Mouse (Mus musculus) forebrain, embryonic 12.5 days (tissue): ENCODE results near the gene Porcn. TPM values are rescaled to one million over a fixed set of nuclear protein-coding genes. Genes with fewer than 3 reads are reported as not detected.

Experiments
- ATAC-seq: fragments of 200-750 bp; cut with Nextera tagmentation; 2 replicates; pipeline ENCODE4 v1.8.0; 2017; ENCODE audit warnings: moderate TSS enrichment; ENCODE audit not compliant: low FRiP score
- H3K27ac ChIP-seq: fragments of 300-500 bp; sonication (generic); 2 replicates; pipeline ENCODE4 v1.5.1; 2016; ENCODE audit warnings: mild to moderate bottlenecking
- H3K27me3 ChIP-seq: fragments of 300-500 bp; sonication (generic); 2 replicates; pipeline ENCODE4 v1.6.1; 2016; ENCODE audit warnings: mild to moderate bottlenecking
- H3K36me3 ChIP-seq: fragments of 300-500 bp; sonication (generic); replicated peaks from 2 replicates; pipeline ENCODE4 v1.6.1; 2016; ENCODE audit warnings: mild to moderate bottlenecking
- H3K4me1 ChIP-seq: fragments of 300-500 bp; sonication (generic); 2 replicates; pipeline ENCODE4 v1.6.1; 2016
- H3K4me2 ChIP-seq: fragments of 300-500 bp; sonication (generic); 2 replicates; pipeline ENCODE4 v1.6.1; 2016; ENCODE audit warnings: mild to moderate bottlenecking, moderate library complexity
- H3K4me3 ChIP-seq: fragments of 300-500 bp; sonication (generic); replicated peaks from 2 replicates; pipeline ENCODE4 v1.5.1; 2016; ENCODE audit warnings: mild to moderate bottlenecking
- H3K9ac ChIP-seq: fragments of 300-500 bp; sonication (generic); 2 replicates; pipeline ENCODE4 v1.6.1; 2016; ENCODE audit warnings: mild to moderate bottlenecking
- H3K9me3 ChIP-seq: fragments of 300-500 bp; sonication (generic); 2 replicates; pipeline ENCODE4 v1.6.1; 2016
- WGBS: fragments of 180-500 bp; shearing (Covaris S2); methylation state at CpG from one replicate; pipeline ENCODE4 v1.1.7; 2016; 5-methylcytosine and 5-hydroxymethylcytosine counted together
- polyA plus RNA-seq: library from polyadenylated mRNA; unstranded; fragments of >200 nt; fragmentation: Nextera tagmentation; extraction: Ambion mirVana; gene quantifications from 2 replicates; pipeline ENCODE4 v1.2.1, GENCODE M21; 2016

Gene Porcn
- polyA plus RNA-seq, 1 experiment from 2014 or later: 20.1 TPM

GRCm38 (mm10) chrX:8204076-8204475 lies 2.2 kb downstream of the Porcn start:
- Histone ChIP-seq H3K27me3 (no peaks in the 10 kb centered on the region), H3K27ac (no peak overlapping the region), H3K9me3 (no peaks in the 10 kb centered on the region), H3K4me1 (no peaks in the 10 kb centered on the region; the same call in 1 of the 2 replicates), H3K9ac (no peak overlapping the region), H3K4me2 (no peak overlapping the region), H3K4me3 (no peak overlapping the region), H3K36me3 (0 out of 2 replicates have a peak, but pooled peaks cover 3% of the 10 kb centered on the region)
- ATAC-seq: no peak
- 88% methylated on average over 10 of the region's 10 CpGs for WGBS

- WGBS: 87% methylated on average over 14 of the region's 14 CpGs
- no peaks in the 10 kb centered on the region; the same call in 1 of the 2 replicates for H3K4me1 ChIP-seq
- no peak overlapping the region for H3K9ac ChIP-seq
- H3K27me3 ChIP-seq: no peaks in the 10 kb centered on the region
- H3K27ac ChIP-seq: no peak overlapping the region
- 0 out of 2 replicates have a peak, but pooled peaks cover 3% of the 10 kb centered on the region for H3K36me3 ChIP-seq
- no peak overlapping the region for H3K4me3 ChIP-seq
- no peak overlapping the region for H3K4me2 ChIP-seq
- no peaks in the 10 kb centered on the region for H3K9me3 ChIP-seq
- ATAC-seq: no peak
Measured at GRCm38 (mm10) chrX:8203105-8203504, 3.2 kb downstream of the Porcn start.

- Histone ChIP-seq H3K27me3 (no peaks in the 10 kb centered on the region), H3K27ac (peak within 1 kb of the TSS; percentile 79), H3K4me1 (peaks cover 4% of the 10 kb centered on the region; the same call in 1 of the 2 replicates), H3K9me3 (no peaks in the 10 kb centered on the region), H3K4me2 (peak within 1 kb of the TSS; percentile 55), H3K4me3 (peak within 1 kb of the TSS; percentile 48), H3K9ac (peak within 1 kb of the TSS; percentile 50; the same call in 1 of the 2 replicates), H3K36me3 (no peaks in the 10 kb centered on the region)
- WGBS: 25% methylated on average over 10 of the region's 10 CpGs
- peak; percentile 40; the same call in 1 of the 2 replicates for ATAC-seq
Measured at GRCm38 (mm10) chrX:8193419-8193723, 13.0 kb downstream of the Porcn start, which contains the start of gene Ebp. Ebp (minus strand) TSS chrX:8193512.

GRCm38 (mm10) chrX:8192640-8193418 lies 13.5 kb downstream of the Porcn start:
- H3K27me3 ChIP-seq: no peaks in the 10 kb centered on the region
- H3K36me3 ChIP-seq: no peaks in the 10 kb centered on the region
- ATAC-seq: peak; percentile 97
- H3K4me3 ChIP-seq: peak overlapping the region; percentile 48
- 20% methylated on average over 37 of the region's 38 CpGs for WGBS
- peak overlapping the region; percentile 55 for H3K4me2 ChIP-seq
- H3K9ac ChIP-seq: peak overlapping the region; percentile 50; the same call in 1 of the 2 replicates
- H3K9me3 ChIP-seq: no peaks in the 10 kb centered on the region
- H3K27ac ChIP-seq: peak overlapping the region; percentile 79
- peaks cover 4% of the 10 kb centered on the region; the same call in 1 of the 2 replicates for H3K4me1 ChIP-seq

- no peak; the same call in 1 of the 2 replicates for ATAC-seq
- H3K27me3 ChIP-seq: no peaks in the 10 kb centered on the region
- peaks cover 4% of the 10 kb centered on the region; the same call in 1 of the 2 replicates for H3K4me1 ChIP-seq
- peak overlapping the region; percentile 48 for H3K4me3 ChIP-seq
- H3K9me3 ChIP-seq: no peaks in the 10 kb centered on the region
- WGBS: 19% methylated on average over 13 of the region's 13 CpGs
- peak overlapping the region; percentile 55 for H3K4me2 ChIP-seq
- no peaks in the 10 kb centered on the region for H3K36me3 ChIP-seq
- H3K9ac ChIP-seq: peak overlapping the region; percentile 50
- peak overlapping the region; percentile 79; the same call in 1 of the 2 replicates for H3K27ac ChIP-seq
Measured at GRCm38 (mm10) chrX:8192126-8192639, 14.1 kb downstream of the Porcn start.

- Histone ChIP-seq H3K9me3 (no peaks in the 10 kb centered on the region), H3K4me1 (no peaks in the 10 kb centered on the region), H3K4me2 (no peak overlapping the region), H3K27me3 (no peaks in the 10 kb centered on the region), H3K36me3 (0 out of 2 replicates have a peak, but pooled peaks cover 11% of the 10 kb centered on the region), H3K4me3 (no peak overlapping the region), H3K9ac (no peak overlapping the region), H3K27ac (no peak overlapping the region)
- WGBS: 15% methylated on average over 7 of the region's 7 CpGs
- ATAC-seq: no peak
Measured at GRCm38 (mm10) chrX:8182871-8183540, 23.3 kb downstream of the Porcn start.

- Histone ChIP-seq H3K36me3 (no peaks in the 10 kb centered on the region), H3K9ac (no peak overlapping the region), H3K4me3 (no peak overlapping the region), H3K4me1 (peaks cover 3% of the 10 kb centered on the region; the same call in 1 of the 2 replicates), H3K4me2 (no peak overlapping the region), H3K27ac (no peak overlapping the region), H3K27me3 (no peaks in the 10 kb centered on the region), H3K9me3 (no peaks in the 10 kb centered on the region)
- ATAC-seq: no peak
- WGBS: 89% methylated on average over 5 of the region's 5 CpGs
Measured at GRCm38 (mm10) chrX:8179646-8180045, 26.7 kb downstream of the Porcn start.

GRCm38 (mm10) chrX:8178871-8179270 lies 27.5 kb downstream of the Porcn start:
- no peak overlapping the region for H3K4me2 ChIP-seq
- H3K9ac ChIP-seq: no peak overlapping the region
- WGBS: 95% methylated on average over 2 of the region's 2 CpGs
- no peak overlapping the region for H3K4me3 ChIP-seq
- no peak for ATAC-seq
- H3K27me3 ChIP-seq: no peaks in the 10 kb centered on the region
- H3K36me3 ChIP-seq: no peaks in the 10 kb centered on the region
- peaks cover 4% of the 10 kb centered on the region; the same call in 1 of the 2 replicates for H3K4me1 ChIP-seq
- H3K9me3 ChIP-seq: no peaks in the 10 kb centered on the region
- no peak overlapping the region for H3K27ac ChIP-seq

- Histone ChIP-seq H3K4me1 (peaks cover 4% of the 10 kb centered on the region; the same call in 1 of the 2 replicates), H3K4me3 (peak within 1 kb of the TSS; percentile 55), H3K9ac (peak within 1 kb of the TSS; percentile 53), H3K27me3 (no peaks in the 10 kb centered on the region), H3K27ac (no peak within 1 kb of the TSS), H3K36me3 (no peaks in the 10 kb centered on the region; the same call in 1 of the 2 replicates), H3K4me2 (peak within 1 kb of the TSS; percentile 53), H3K9me3 (no peaks in the 10 kb centered on the region)
- WGBS: 14% methylated on average over 56 of the region's 56 CpGs
- ATAC-seq: peak; percentile 93
Measured at GRCm38 (mm10) chrX:8175504-8176385, 30.6 kb downstream of the Porcn start, which contains the start of gene Tbc1d25. Tbc1d25 (minus strand) TSS chrX:8176181.

GRCm38 (mm10) chrX:8175169-8175503 lies 31.2 kb downstream of the Porcn start:
- Histone ChIP-seq H3K27ac (no peak overlapping the region), H3K4me1 (peaks cover 4% of the 10 kb centered on the region; the same call in 1 of the 2 replicates), H3K27me3 (no peaks in the 10 kb centered on the region), H3K9me3 (no peaks in the 10 kb centered on the region), H3K4me3 (peak overlapping the region; percentile 55), H3K4me2 (peak overlapping the region; percentile 53), H3K9ac (peak overlapping the region; percentile 53), H3K36me3 (no peaks in the 10 kb centered on the region; the same call in 1 of the 2 replicates)
- ATAC-seq: no peak
- 4% methylated on average over 4 of the region's 4 CpGs for WGBS

- H3K9me3 ChIP-seq: no peaks in the 10 kb centered on the region
- H3K36me3 ChIP-seq: no peaks in the 10 kb centered on the region; the same call in none of the 2 replicates
- H3K9ac ChIP-seq: no peak overlapping the region
- WGBS: 90% methylated on average over 9 of the region's 10 CpGs
- H3K4me1 ChIP-seq: no peaks in the 10 kb centered on the region
- no peaks in the 10 kb centered on the region for H3K27me3 ChIP-seq
- H3K4me3 ChIP-seq: no peak overlapping the region
- no peak overlapping the region for H3K27ac ChIP-seq
- ATAC-seq: no peak
- H3K4me2 ChIP-seq: no peak overlapping the region
Measured at GRCm38 (mm10) chrX:8167716-8168647, 38.3 kb downstream of the Porcn start.
